Mouse (Mus musculus): ENCODE data around the gene Plek2. TPM values are rescaled to one million over a fixed set of nuclear protein-coding genes. Genes with fewer than 3 reads are reported as not detected.

Plek2 gene
- total and polyA plus RNA-seq, 2 experiments from 2014 or later = 2.0 to 3.2 TPM

DNA sequence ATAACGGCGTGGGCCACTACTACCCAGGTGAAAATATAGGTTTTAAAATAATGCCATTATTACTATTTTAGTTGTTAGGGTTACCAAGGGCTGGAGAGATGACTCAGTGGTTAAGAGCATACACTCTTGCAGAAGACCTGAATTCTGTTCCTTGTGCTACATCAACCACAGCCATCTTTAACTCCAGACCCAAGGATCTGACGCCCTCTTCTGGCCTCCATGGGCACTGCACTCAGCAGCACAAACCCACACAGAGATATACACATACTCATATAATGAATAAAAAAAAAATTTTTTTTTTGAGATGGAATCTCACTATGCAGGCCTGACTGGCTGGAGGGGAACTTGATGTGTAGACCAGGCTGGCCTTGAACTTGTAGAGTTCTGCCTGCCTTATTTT, 9.5 kb upstream of the Plek2 start:
- Histone ChIP-seq H3K27ac (ENCODE audit: low read depth, low read length) (no peak overlapping the region), H3K36me3 (ENCODE audit: insufficient read depth, low read length) (no peaks in the 10 kb centered on the region), H3K4me2 (ENCODE audit: low read depth, low read length, poor library complexity, severe bottlenecking) (no peak overlapping the region), H3K9me3 (ENCODE audit: low read length) (no peaks in the 10 kb centered on the region), H3K4me3 (ENCODE audit: low read depth, low read length) (no peak overlapping the region), H3K4me1 (ENCODE audit: insufficient read depth, low read length) (0 out of 2 replicates have a peak, but pooled peaks cover 4% of the 10 kb centered on the region), H3K9ac (replicated peaks; ENCODE audit: low read length, poor library complexity, severe bottlenecking) (no peak overlapping the region), H3K27me3 (ENCODE audit: insufficient read depth, low read length) (peaks cover 15% of the 10 kb centered on the region; the same call in 1 of the 2 replicates)
- WGBS = 78% methylated on average over 3 of the region's 3 CpGs
- no peak for DNase-seq (ENCODE audit: low spot score)
- ATAC-seq (ENCODE audit: low FRiP score) = no peak
- TF ChIP-seq CTCF (IDR thresholded peaks at IDR 0.05) = no peak

DNA sequence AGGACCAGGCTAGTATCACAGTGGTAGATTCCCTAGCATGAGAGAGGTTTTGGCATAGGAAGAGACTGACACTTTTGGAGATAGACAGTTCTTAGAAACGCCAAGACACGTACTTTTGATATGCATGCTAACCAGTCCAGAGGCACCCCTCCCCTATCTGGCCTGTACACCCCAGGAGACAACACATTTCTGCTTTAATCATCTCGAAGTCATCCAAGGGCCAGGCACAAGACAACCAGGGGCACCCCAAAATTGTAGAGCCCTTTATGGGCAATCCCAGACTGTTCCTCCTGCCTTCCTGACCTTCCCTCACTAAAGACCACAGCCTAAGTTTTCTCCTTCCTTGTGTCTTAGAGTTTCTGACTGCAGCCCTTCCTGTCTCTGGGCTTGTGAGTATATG, 8.8 kb upstream of the Plek2 start:
- no peak overlapping the region for H3K27ac ChIP-seq (ENCODE audit: low read depth, low read length)
- H3K4me1 ChIP-seq (ENCODE audit: insufficient read depth, low read length) = 0 out of 2 replicates have a peak, but pooled peaks cover 4% of the 10 kb centered on the region
- no peaks in the 10 kb centered on the region for H3K9me3 ChIP-seq (ENCODE audit: low read length)
- peaks cover 22% of the 10 kb centered on the region; the same call in 1 of the 2 replicates for H3K27me3 ChIP-seq (ENCODE audit: insufficient read depth, low read length)
- ATAC-seq (ENCODE audit: low FRiP score) = no peak
- no peak overlapping the region for H3K9ac ChIP-seq (replicated peaks; ENCODE audit: low read length, poor library complexity, severe bottlenecking)
- no peak for DNase-seq (ENCODE audit: low spot score)
- H3K4me3 ChIP-seq (ENCODE audit: low read depth, low read length) = no peak overlapping the region
- no peaks in the 10 kb centered on the region for H3K36me3 ChIP-seq (ENCODE audit: insufficient read depth, low read length)
- no peak for TF ChIP-seq CTCF (IDR thresholded peaks at IDR 0.05)
- no peak overlapping the region for H3K4me2 ChIP-seq (ENCODE audit: low read depth, low read length, poor library complexity, severe bottlenecking)
- 75% methylated on average over 3 of the region's 3 CpGs for WGBS

- no peak overlapping the region for H3K4me3 ChIP-seq (ENCODE audit: low read depth, low read length)
- H3K27ac ChIP-seq (ENCODE audit: low read depth, low read length) = no peak overlapping the region
- DNase-seq (ENCODE audit: low spot score) = no peak
- H3K4me1 ChIP-seq (ENCODE audit: insufficient read depth, low read length) = 0 out of 2 replicates have a peak, but pooled peaks cover 4% of the 10 kb centered on the region
- no peak overlapping the region for H3K4me2 ChIP-seq (ENCODE audit: low read depth, low read length, poor library complexity, severe bottlenecking)
- H3K9me3 ChIP-seq (ENCODE audit: low read length) = no peaks in the 10 kb centered on the region
- TF ChIP-seq CTCF (IDR thresholded peaks at IDR 0.05) = no peak
- no peaks in the 10 kb centered on the region for H3K36me3 ChIP-seq (ENCODE audit: insufficient read depth, low read length)
- no peak for ATAC-seq (ENCODE audit: low FRiP score)
- 87% methylated on average over 4 of the region's 4 CpGs for WGBS
- no peak overlapping the region for H3K9ac ChIP-seq (replicated peaks; ENCODE audit: low read length, poor library complexity, severe bottlenecking)
- H3K27me3 ChIP-seq (ENCODE audit: insufficient read depth, low read length) = peaks cover 27% of the 10 kb centered on the region; the same call in 1 of the 2 replicates
Observed at GRCm38 (mm10) chr12:78914458-78914857, 7.7 kb upstream of the Plek2 start.

GRCm38 (mm10) chr12:78911707-78912417, 5.1 kb upstream of the Plek2 start:
- H3K27me3 ChIP-seq (ENCODE audit: insufficient read depth, low read length) = peaks cover 27% of the 10 kb centered on the region; the same call in 1 of the 2 replicates
- H3K4me2 ChIP-seq (ENCODE audit: low read depth, low read length, poor library complexity, severe bottlenecking) = peak overlapping the region; percentile 51
- no peaks in the 10 kb centered on the region for H3K9me3 ChIP-seq (ENCODE audit: low read length)
- 2% methylated on average over 37 of the region's 37 CpGs for WGBS
- DNase-seq (ENCODE audit: low spot score) (no peak), ATAC-seq (ENCODE audit: low FRiP score) (no peak)
- H3K4me3 ChIP-seq (ENCODE audit: low read depth, low read length) = peak overlapping the region; percentile 26
- no peak for TF ChIP-seq CTCF (IDR thresholded peaks at IDR 0.05)
- no peaks in the 10 kb centered on the region for H3K36me3 ChIP-seq (ENCODE audit: insufficient read depth, low read length)
- no peak overlapping the region for H3K27ac ChIP-seq (ENCODE audit: low read depth, low read length)
- 0 out of 2 replicates have a peak, but pooled peaks cover 4% of the 10 kb centered on the region for H3K4me1 ChIP-seq (ENCODE audit: insufficient read depth, low read length)
- H3K9ac ChIP-seq (replicated peaks; ENCODE audit: low read length, poor library complexity, severe bottlenecking) = no peak overlapping the region

GRCm38 (mm10) chr12:78910684-78911461, 4.1 kb upstream of the Plek2 start:
- H3K9me3 ChIP-seq (ENCODE audit: low read length) = no peaks in the 10 kb centered on the region
- no peak overlapping the region for H3K27ac ChIP-seq (ENCODE audit: low read depth, low read length)
- 0 out of 2 replicates have a peak overlapping the region, but pooled peaks have one; percentile 26 for H3K4me3 ChIP-seq (ENCODE audit: low read depth, low read length)
- DNase-seq (ENCODE audit: low spot score) (no peak), ATAC-seq (ENCODE audit: low FRiP score) (no peak)
- WGBS = 13% methylated on average over 16 of the region's 16 CpGs
- H3K36me3 ChIP-seq (ENCODE audit: insufficient read depth, low read length) = no peaks in the 10 kb centered on the region
- no peak overlapping the region for H3K9ac ChIP-seq (replicated peaks; ENCODE audit: low read length, poor library complexity, severe bottlenecking)
- no peak for TF ChIP-seq CTCF (IDR thresholded peaks at IDR 0.05)
- peak overlapping the region; percentile 51 for H3K4me2 ChIP-seq (ENCODE audit: low read depth, low read length, poor library complexity, severe bottlenecking)
- H3K4me1 ChIP-seq (ENCODE audit: insufficient read depth, low read length) = 0 out of 2 replicates have a peak, but pooled peaks cover 4% of the 10 kb centered on the region
- H3K27me3 ChIP-seq (ENCODE audit: insufficient read depth, low read length) = peaks cover 27% of the 10 kb centered on the region; the same call in 1 of the 2 replicates
